Mouse (Mus musculus): ENCODE measurements around the gene Jmjd1c.
"Not testable (repeated sequence)": the region's sequence is repeated elsewhere in the genome, so short reads cannot be mapped to it uniquely, and the experiment has no call there.

The Jmjd1c gene

GRCm38 (mm10) chr10:67105331-67106217 lies 9.6 kb downstream of the Jmjd1c start:
- no peak for DNase-seq

- DNase-seq = no peak
Measured at GRCm38 (mm10) chr10:67106400-67106799, 10.5 kb downstream of the Jmjd1c start.

GRCm38 (mm10) chr10:67107017-67107761 lies 11.3 kb downstream of the Jmjd1c start:
- DNase-seq = no peak

- DNase-seq = no peak
Measured at GRCm38 (mm10) chr10:67108096-67108495, 12.2 kb downstream of the Jmjd1c start.

GRCm38 (mm10) chr10:67109635-67110034 lies 13.7 kb downstream of the Jmjd1c start:
- DNase-seq = no peak

- no peak for DNase-seq
Measured at GRCm38 (mm10) chr10:67111044-67111798, 15.3 kb downstream of the Jmjd1c start.

GRCm38 (mm10) chr10:67111799-67112177 lies 15.9 kb downstream of the Jmjd1c start:
- DNase-seq = no peak

GRCm38 (mm10) chr10:67112967-67113366 lies 17.0 kb downstream of the Jmjd1c start:
- not testable (repeated sequence) for DNase-seq

GRCm38 (mm10) chr10:67113833-67114232 lies 17.9 kb downstream of the Jmjd1c start:
- no peak for DNase-seq

- no peak for DNase-seq
Measured at GRCm38 (mm10) chr10:67115115-67115514, 19.2 kb downstream of the Jmjd1c start.

- no peak for DNase-seq
Measured at GRCm38 (mm10) chr10:67115666-67116091, 19.8 kb downstream of the Jmjd1c start.

- no peak for DNase-seq
Measured at GRCm38 (mm10) chr10:67116251-67116650, 20.3 kb downstream of the Jmjd1c start.

- no peak for DNase-seq
Measured at GRCm38 (mm10) chr10:67119291-67119690, 23.4 kb downstream of the Jmjd1c start.

GRCm38 (mm10) chr10:67120180-67120579 lies 24.3 kb downstream of the Jmjd1c start:
- DNase-seq = no peak

- DNase-seq = no peak
Measured at GRCm38 (mm10) chr10:67120640-67121039, 24.7 kb downstream of the Jmjd1c start.

- DNase-seq = no peak
Measured at GRCm38 (mm10) chr10:67123756-67124155, 27.8 kb downstream of the Jmjd1c start.

- DNase-seq = no peak
Measured at GRCm38 (mm10) chr10:67124156-67124555, 28.2 kb downstream of the Jmjd1c start.

GRCm38 (mm10) chr10:67126061-67126858 lies 30.3 kb downstream of the Jmjd1c start:
- DNase-seq = no peak

GRCm38 (mm10) chr10:67126859-67127758 lies 31.2 kb downstream of the Jmjd1c start:
- peak; percentile 70 for DNase-seq

- no peak for DNase-seq
Measured at GRCm38 (mm10) chr10:67129531-67129930, 33.6 kb downstream of the Jmjd1c start.

- DNase-seq = no peak
Measured at GRCm38 (mm10) chr10:67131709-67132108, 35.8 kb downstream of the Jmjd1c start.
